Mouse (Mus musculus): ENCODE results near the gene Gm5089.

GRCm38 (mm10) chr14:122476822-122477215, 25.9 kb upstream of the Gm5089 start:
- TF ChIP-seq CTCF (IDR thresholded peaks at IDR 0.05; ENCODE audit: borderline replicate concordance, insufficient read depth, low read length), result no peak
- no peak for TF ChIP-seq POLR2A (IDR thresholded peaks at IDR 0.05; ENCODE audit: low read depth, low read length)

Data from embryonic fibroblast, embryonic 13.5 days (primary cell).